Mouse (Mus musculus) retina, adult 2 months (tissue): ENCODE data around the gene Stx19.
A peak's percentile ranks its signal among the peaks of the same experiment; 100 is the strongest.

Experiments used
- DNase-seq: peaks from one replicate; pipeline ENCODE4 v3.0.0-alpha.2; 2012; ENCODE audit warnings: low read depth, low spot score

The Stx19 gene

GRCm38 (mm10) chr16:62846498-62847312 lies 32.2 kb downstream of the Stx19 start, which contains the start of gene Arl13b:
TSS of gene Arl13b (minus strand) at chr16:62847040.
- DNase-seq: peak; percentile 95

DNA sequence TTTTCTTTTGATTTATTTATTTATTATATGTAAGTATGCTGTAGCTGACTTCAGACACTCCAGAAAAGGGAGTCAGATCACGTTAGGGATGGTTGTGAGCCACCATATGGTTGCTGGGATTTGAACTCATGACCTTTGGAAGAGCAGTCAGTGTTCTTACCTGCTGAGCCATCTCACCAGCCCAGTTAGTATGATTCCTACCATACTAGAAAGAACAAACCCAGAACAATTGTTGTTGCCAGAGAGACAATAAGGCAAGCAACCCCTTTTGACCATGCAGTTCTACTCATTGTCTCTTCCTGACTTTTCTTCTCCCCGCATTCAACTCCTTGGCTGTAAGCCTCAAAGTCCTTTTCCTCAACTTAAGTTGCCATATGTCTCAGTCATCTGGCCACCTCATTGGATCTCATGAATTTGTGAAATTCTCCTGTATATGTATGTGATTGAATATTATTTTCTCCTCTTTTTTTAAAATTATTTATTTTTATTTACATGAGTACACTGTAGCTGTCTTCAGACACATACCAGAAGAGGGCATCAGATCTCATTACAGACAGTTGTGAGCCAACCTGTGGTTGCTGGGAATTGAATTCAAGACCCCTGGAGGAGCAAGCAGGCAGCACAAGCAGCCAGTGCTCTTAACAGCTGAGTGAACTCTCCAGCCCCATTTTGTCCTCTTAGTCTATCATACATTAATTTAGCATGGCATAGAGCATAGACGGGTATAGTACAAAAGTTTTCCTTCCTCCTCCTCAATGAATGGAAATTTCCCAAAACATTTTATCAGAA lies 38.2 kb downstream of the Stx19 start:
- no peak for DNase-seq

DNA sequence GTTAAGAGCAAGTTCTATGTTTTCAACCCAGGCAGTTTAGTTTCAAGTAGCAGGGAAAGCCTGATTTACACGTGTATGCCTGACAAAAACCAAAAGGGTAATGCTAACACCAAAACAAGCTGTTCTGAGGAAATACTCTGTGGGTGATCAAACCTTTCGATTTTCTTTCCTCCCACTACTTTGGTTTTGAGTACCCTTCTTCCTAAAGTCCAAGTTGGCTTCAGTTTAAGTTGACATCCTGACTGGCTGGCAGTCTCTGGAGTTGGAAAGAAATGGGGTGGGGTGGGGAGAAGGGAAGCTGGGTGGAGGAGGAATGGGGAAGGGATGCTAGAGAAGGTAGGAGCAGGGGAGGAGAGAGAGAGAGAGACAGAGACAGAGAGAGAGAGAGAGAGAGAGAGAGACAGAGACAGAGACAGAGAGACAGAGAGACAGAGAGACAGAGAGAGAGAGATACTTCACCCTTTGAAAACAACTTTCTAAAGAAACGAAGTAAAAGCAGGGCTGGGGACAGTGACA lies 39.2 kb downstream of the Stx19 start:
- no peak for DNase-seq

- no peak for DNase-seq
These were observed 40.0 kb downstream of the Stx19 start, which contains the start of gene Pros1 for GRCm38 (mm10) chr16:62854191-62855068. TSS of gene Pros1 (plus strand) at chr16:62854307.

DNA sequence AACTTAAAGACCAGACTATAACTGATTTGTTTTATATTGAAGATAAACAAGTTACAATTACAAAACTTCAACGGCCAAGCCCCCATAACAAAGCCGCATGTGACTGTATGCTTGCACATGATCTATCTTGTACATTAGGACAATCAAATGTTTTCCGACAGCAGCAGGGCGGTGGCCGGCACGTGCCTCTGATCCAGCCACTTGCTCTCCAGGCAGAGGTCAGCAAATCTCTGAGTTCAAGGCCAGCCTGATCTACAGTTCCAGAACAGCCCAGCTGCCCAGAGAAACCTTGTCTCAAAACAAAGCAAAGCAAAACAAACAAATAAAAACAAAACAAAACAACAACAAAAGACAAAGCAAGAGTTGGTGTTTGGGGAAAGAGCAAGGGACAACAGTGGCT lies 40.9 kb downstream of the Stx19 start:
- DNase-seq: no peak

DNA sequence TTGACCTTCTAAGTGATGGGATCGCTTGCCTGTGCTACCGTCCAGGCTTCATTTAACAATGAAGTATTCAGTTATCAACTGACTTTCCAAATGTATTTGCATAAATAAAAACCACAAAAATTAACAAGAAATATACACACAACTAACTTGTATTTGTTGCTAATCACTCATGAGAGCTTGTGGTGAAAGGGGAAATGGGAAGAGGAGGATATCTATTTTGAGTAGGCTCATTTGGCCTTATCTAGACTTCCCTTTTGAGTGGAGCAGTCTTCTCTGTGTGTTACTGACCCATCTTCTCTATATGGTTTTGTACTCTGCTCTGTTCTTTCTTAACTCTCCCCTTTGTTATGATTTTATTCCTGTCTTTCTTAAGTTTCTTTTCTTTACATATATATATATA lies 41.8 kb downstream of the Stx19 start:
- DNase-seq: no peak

DNA sequence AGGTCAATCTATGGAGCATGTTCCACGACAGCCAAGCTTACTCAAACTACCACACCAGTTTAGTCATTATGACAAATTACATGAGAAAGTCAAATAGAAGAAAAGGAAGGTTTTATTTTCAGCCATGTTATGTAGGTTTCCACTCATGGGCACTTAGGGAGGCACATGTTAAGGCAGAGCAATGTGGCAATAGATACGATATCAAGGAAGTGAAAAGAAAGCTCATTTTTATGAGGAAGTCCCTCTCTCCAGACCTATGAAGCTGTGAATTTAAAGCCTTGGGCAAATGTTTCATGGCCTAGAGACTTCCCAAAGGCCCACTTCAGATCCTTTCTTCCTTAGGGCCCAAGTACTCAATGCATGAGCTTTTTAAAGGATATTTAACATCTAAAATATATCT lies 43.0 kb downstream of the Stx19 start:
- no peak for DNase-seq

- DNase-seq: no peak
These were observed 43.5 kb downstream of the Stx19 start for GRCm38 (mm10) chr16:62858018-62858417.

DNA sequence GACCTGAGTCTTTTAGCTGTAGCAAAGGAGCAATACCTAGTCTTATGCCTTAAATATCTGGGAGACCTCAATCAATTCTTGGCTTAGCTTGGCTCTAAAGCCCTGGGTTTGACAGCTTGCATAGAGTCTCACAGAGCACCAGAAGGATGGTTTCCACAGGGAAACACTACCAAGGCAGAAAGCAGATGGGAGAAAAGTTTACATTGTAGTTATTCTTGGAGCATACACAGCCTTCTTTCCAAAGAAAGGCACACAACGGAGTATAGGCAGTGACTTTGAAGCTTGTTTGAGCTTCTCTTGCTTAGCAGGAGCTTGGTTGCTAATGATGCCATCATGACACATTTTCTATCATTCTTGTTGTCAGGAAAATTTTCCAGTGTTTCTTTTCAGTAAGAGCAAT lies 45.7 kb downstream of the Stx19 start:
- DNase-seq: no peak

DNA sequence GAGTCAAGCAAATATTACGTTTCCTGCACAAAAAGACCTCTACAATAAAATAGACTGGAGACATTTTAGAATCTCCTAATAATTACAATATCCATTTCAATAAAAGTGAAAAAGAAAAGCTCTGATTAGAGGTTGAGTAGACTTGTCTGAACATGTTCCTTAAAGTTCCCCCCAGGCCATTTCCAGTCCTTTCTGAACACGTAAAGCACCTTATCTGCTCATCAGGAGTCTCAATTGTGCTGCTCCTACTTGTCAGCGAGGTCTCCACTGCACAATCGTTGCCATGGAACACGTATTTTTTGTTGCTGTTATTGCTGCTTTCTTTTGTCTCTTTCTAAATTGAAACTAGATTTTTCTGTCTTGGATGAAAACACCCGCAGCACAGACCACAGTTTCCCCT lies 47.0 kb downstream of the Stx19 start:
- DNase-seq: no peak

DNA sequence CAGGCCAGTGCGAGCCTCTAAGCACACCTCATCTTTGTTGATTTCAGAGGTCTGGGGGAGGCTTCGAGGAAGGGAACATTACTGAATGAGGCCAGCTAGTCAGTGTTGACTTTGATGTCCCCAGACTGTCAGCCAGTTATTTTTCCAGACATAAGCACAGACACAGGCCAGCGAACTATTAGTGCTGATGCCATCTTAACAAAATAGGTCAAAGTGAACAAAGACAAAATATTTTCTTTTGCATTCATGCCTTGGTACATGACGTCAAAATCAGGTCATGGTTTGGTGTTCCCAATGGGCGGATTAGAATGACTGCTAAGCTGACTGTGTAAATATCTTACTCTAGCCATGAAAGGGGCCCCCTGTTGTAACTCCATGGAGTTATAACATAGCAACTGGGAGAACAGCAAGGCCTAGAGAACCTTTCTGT lies 58.2 kb downstream of the Stx19 start:
- no peak for DNase-seq

DNA sequence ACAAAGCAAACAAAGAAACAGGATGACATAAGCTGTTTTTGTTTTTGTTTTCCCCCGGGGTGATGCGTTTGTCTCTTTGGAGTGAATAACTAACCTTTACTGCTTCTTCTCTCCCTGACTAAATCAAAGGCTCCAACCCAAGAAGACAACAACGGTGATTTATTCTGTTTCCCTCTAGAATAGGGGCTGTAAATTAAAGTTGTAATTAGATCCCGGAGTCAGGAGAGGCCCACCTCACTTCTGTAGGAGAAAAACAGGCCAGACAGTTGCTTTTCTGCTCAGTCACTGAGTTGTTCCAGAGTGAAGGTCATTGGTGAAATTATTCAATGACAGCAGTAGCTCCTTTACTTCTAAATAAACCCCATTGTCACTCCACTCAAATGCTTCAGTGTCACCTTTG lies 58.7 kb downstream of the Stx19 start:
- DNase-seq: no peak
